Mouse (Mus musculus) spleen, adult 12 weeks (tissue): ENCODE data around the gene Myl3.

Experiments
- DNase-seq: peaks from one replicate; pipeline ENCODE4 v3.0.0; 2022; ENCODE audit warnings: low spot score

Myl3 gene

DNA sequence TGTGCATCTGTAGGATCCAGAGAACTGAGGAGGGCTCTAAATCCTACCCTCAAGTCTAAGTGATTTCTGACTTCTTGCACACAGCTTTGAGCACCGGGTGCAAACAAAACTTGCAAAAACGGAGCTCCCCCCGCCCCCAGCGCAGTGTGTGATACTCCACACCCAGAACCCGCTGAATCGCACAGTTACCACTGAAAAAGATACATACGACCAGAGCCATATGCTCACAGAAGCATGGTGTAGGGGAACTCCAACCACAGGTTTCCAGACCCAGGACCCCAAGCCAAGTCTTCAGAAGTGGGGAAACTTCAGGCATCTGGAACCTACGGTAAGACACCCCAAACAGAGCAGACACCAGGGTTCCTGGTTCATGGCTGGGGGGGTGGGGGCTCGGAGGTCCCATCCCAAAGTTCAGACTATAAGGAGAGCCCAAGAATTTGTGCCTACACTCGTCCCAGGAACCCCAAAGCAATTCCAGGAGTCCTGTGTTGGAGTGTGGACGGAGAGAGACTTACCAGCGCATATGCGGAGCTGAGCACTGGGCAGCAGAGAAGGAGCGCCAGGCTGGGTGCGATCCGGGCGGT, at the start of gene Myl3:
Gene Myl3, plus strand, starts transcription at position 151 of the 584 bp plus-strand sequence.
- no peak for DNase-seq

DNA sequence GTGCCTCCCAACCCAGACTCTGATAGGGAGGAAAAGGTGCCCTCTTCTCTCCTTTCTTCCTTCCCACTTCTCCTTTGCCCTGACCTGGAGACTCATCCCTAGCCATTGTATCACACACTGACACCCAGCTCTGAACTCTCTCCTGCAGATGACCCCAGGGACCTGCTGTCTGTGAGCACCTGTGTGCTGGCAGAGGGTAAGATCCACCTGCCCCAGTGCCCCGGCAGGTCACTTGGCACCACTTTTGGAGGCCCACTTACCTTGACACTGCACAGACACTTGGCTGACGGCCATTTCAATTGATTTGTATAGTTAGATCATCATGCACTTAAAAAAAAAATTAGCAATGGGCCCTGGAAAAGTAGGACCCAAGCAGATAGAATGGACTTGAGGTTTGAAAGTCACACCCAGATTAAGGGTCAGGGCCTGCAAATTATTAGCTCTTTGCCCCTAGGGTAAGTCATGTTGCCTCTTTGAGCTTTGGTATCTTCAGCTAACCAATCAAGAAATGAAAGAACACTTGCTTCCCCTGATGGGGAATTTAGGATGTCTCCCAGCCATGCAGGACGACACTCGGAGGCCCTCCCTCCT, 46.4 kb upstream of the Myl3 start:
- no peak for DNase-seq

- DNase-seq, result no peak
Measured at GRCm38 (mm10) chr9:110696427-110696826, 45.2 kb upstream of the Myl3 start.

DNA sequence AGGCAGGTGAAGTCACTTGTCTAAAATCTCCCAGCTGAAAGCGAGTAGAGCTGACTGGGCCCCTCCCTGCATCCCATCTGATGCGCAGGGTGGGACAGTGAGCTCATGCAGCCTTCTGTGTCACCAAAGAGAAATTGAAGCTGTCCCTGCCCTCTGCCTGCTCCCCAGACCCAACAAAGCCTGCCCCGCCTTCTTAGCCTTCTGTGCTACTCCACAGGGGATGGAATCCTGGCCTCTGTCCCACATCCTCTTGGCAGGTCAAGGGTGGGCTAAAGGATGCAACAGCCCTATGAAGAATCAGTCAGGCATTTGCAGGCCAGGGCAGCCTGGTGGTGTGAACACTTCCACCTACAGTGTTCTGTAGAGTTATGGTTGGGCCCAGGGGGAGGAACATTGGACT, 44.2 kb upstream of the Myl3 start:
- DNase-seq, result no peak

GRCm38 (mm10) chr9:110699574-110699973, 42.1 kb upstream of the Myl3 start:
- DNase-seq, result no peak

DNA sequence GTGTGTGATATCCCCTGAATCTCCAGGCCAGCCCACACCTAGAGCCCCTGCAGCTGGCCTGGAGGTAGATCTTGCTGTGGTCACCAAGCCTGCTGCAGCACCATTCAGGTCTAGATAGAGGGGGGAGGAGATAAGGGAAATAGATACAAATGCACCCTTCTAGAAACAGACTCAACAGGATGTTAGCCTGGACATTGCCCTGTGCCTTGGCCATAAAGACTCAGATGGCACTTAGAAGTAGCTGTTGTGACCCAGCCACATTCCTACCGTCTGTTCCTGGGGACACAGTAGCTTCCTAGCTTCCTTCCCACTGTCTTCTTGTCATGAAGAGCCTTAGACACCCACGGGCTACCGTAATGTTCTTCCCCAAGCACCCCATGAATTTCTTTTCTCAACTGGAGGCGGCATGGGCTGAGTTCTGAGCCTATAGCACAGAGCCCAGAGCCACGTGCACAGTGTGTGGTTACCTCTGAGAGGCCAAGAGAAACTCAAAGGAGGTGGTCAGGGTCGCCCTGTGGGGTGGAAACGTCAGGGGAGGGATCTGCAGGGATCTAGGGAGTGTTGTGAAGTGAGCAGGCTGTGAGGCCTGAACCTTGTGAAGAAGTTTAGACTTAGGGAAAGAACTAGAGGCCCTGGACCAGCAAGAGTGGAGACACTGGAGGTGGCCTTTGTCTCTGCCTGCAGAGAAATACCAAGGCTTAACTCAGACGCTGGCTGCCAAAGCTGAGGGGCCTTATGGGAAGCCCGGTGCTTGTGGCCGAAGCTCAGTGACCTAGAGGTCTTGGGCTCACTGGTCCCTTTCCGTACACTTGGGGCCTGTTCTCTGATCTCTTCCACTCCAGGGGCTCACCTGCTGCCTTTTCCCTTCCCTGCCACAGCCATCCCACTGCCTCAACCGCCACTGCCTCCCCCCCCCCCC, 40.3 kb upstream of the Myl3 start:
- no peak for DNase-seq

GRCm38 (mm10) chr9:110702848-110703247, 38.8 kb upstream of the Myl3 start:
- no peak for DNase-seq

- no peak for DNase-seq
Measured at GRCm38 (mm10) chr9:110703951-110704350, 37.7 kb upstream of the Myl3 start.

GRCm38 (mm10) chr9:110706784-110707183, 34.9 kb upstream of the Myl3 start:
- DNase-seq, result no peak

GRCm38 (mm10) chr9:110709640-110710258, 31.9 kb upstream of the Myl3 start:
- peak; percentile 61 for DNase-seq

DNA sequence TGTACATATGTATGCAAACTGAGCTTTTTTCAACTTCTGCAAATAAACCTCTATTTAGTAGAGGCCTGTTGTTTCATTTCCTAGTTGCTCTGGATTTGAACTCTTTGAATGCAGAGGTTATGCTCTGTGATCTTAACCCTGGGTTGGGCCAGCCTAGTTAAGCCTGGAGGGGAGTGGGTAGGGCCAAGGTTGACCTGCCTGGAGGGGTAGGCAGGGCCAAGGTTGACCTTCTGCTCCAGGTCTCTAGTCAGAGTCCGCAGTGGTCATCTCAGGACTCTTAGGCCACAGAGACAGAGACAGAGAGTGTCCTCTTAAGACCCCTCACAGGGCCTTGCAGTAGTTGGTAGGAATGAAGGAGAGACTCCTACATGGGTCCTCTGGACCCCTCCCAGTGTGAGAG, 30.1 kb upstream of the Myl3 start:
- DNase-seq, result no peak

DNA sequence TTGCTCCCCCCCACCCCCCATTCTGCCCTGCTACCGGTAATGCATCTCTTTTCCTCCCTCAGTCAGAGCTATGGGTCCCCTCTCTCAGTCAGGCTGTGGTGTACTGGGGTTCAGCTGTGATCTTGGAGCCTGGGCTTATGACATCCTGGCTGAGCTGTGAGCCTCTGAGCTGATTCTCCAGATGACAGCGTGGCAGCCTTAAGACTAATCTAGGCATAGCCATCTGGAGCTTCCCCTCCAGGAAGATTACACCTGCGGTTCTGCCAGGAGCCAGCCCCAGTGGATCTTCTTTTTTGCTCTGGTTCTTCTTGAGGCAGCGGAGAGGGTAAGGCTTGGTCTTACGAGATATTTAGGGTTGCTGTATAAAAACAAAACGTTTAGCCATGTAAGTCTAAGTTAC, 29.7 kb upstream of the Myl3 start:
- DNase-seq, result no peak

- DNase-seq, result no peak
Measured at GRCm38 (mm10) chr9:110712545-110712944, 29.1 kb upstream of the Myl3 start.

DNA sequence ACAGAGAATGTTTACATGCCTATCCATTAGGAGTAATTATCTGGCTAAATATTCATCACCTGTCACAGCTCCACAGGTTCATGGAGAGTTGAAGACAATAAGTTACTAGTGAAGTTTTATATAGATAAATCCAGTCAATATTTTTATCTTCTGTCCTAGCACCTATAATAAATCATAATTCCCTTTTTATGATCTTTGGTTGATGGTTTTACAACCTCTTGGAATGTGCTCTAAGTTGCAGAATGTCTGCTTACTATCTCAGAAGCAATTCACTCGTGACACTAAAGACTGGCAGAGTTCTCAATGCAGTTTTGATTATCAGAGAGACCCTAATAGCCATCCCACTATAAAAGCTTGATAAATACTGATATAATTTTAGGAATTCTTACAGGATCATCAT, 28.3 kb upstream of the Myl3 start:
- DNase-seq, result no peak

DNA sequence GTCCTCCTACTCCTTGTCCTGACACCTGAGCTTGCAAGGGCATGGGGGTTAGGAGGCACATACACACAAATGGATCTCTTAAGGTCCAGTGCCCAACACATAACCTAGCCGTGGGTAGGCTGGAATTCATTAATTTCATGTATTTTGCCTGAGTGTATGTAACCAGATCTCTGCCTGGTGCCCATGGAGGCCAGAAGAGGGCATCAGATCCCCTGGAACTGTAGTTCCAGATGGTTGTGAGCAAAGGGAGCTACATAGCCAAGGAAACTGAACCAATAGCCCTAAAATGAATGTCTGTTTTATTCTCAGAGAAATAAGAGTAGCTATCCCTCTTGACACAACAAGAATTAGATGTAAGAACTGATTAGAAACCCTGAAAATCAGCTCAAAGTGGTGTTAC, 26.2 kb upstream of the Myl3 start:
- DNase-seq, result no peak

- DNase-seq, result no peak
Measured at GRCm38 (mm10) chr9:110716775-110717174, 24.9 kb upstream of the Myl3 start.

DNA sequence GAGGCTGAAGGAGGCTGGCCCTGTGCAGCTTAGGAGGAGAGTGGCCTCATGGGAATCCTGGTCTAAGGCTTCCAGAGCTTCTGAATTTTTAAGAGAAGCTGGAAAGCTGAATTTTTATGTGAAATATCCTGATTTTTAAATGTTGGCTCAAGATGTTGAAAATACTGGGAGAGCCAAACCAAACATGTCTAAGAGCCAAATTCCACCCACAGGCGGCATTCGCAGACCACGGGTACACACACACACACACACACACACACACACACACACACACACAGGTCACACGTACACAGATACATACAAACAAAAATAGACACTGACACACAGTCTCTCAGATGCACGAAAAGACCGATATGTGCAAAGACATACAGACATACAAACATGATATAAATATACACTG, 23.6 kb upstream of the Myl3 start:
- no peak for DNase-seq

- no peak for DNase-seq
Measured at GRCm38 (mm10) chr9:110718810-110719209, 22.9 kb upstream of the Myl3 start.

DNA sequence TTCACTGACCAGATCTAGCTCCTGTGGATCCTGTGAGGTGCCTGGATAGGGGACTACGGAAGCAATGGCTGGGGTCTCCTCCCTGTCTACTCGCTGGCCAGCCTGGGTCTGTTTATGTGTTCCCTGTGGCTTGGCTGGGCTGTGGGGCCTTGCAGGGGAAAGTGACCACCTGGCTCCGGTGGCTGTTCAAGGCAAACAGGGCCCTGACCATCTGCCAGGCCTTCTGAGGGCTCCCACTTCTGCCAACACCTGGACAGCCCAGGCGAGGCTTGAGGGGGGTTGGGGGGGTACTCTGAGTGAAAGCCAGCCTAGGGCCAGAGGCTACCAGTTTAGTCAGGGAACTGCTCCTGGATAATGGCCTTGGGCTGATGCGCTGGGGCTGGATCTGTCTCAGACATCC, 21.7 kb upstream of the Myl3 start:
- no peak for DNase-seq

- no peak for DNase-seq
Measured at GRCm38 (mm10) chr9:110722060-110722459, 19.6 kb upstream of the Myl3 start.

GRCm38 (mm10) chr9:110725721-110726135, 15.9 kb upstream of the Myl3 start:
- no peak for DNase-seq

DNA sequence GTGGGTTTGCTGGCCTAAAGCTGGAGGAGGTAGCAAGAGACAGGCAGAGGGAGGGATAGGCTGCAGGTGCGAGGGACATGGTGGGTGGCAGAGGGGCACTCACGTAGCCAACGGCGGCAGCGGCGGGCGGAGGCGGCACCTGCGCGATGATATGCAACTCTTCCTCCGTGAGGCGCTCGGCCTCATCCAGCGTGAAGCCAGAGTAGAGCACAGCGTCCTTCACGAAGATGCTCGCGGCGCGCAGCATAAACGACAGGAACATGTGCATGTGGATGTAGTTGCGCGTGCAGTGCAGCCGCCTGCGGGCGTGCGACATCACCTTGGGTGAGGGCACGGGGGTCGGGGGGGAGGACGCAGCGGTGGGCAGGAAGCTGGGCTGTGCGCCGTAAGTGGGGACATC, 14.8 kb upstream of the Myl3 start:
- DNase-seq, result no peak

- no peak for DNase-seq
Measured at GRCm38 (mm10) chr9:110729841-110730240, 11.8 kb upstream of the Myl3 start.
